Mouse (Mus musculus): Measurements from ENCODE around the gene Arhgap11a. TPM values are rescaled to one million over a fixed set of nuclear protein-coding genes. Genes with fewer than 3 reads are reported as not detected.

The Arhgap11a gene
- polyA plus RNA-seq (2017; shearing (Covaris generic)) = 2.5 TPM

GRCm38 (mm10) chr2:113848245-113849121 is at the start of gene Arhgap11a:
Arhgap11a (minus strand) TSS chr2:113848661.

DNA sequence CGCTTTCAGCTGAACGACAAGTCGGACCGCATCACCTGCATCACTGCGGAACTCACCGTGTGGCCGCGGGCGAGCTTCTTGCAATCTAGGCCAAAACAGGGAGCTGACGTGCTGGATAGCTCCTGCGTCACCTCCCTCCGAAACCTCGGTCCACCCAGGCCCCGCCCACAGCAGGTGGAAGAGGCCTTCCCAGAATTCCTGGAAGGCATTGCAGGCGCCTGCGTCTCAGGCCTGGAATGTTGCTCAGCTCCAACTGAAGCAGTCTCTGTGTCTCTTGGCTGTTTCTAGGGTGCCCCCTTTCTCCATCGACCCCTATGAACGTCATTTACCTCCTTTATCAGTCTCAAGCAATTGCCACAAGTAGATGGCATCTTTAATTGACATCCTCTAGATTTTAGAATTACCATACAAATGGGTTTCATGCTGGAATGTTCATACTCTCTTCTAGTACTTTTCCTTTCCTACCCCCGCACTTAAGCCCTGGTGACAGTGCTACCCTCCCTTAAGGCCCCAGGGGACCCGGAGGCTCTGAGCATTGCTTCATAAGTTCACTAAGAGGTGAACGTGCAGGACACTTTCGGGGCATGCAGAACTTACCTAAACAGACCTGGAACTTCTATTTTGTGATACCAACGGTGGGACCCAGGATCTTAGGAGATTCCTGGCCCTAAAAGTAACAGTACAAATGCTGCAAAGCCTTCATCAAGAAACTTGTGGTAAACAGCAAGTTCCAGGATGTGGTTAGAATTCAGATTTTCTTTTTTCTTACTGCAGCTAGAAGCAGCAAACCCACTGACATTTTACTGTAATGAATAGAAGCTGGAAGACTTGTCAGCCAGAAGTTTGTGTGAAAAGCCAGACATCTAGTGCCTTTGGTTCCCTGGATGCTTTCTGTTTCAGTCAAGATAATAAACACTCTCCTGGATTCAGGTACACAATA is 19.2 kb downstream of the Arhgap11a start, which contains the start of gene Scg5:
Scg5 (minus strand) TSS at position 179 of the 940 bp plus-strand sequence.

Other genes starting within 250 kb of the Arhgap11a start
- not detected for gene Grem1, start 90.0 kb downstream of the Arhgap11a start, polyA plus RNA-seq (2017; shearing (Covaris generic))
- 4.7 TPM for gene Scg5, start 19.5 kb downstream of the Arhgap11a start, polyA plus RNA-seq (2017; shearing (Covaris generic))
- not detected for gene Gjd2, start 165.0 kb upstream of the Arhgap11a start, polyA plus RNA-seq (2017; shearing (Covaris generic))
- not detected for gene Actc1, start 204.9 kb upstream of the Arhgap11a start, polyA plus RNA-seq (2017; shearing (Covaris generic))